Mouse (Mus musculus): ENCODE data around the gene Dnah12.

DNA sequence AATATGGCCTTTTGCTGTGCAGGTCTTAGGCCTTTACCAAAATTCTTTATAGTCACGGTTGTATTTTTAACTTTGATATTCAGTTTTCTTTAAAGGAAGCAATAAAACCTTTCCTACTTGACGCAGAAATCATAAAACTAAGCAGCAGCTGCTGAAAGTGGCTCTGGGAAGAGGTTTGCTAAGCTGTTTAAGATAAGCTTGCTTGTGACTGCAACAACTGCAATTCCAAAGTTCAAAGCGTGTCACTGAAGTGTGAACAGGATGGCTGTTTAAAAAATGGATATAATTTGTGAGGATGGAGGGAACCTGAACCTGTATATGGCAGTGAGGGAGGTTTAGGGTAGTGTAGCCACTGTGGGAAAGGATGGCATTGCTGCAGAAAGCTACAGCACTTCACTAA lies 31.1 kb upstream of the Dnah12 start:
- TF ChIP-seq CTCF (IDR thresholded peaks at IDR 0.05; ENCODE audit: low read depth) (no peak), EP300 (IDR thresholded peaks at IDR 0.05; ENCODE audit: low read depth) (no peak)
